Mouse (Mus musculus) embryonic fibroblast, embryonic 13.5 days (primary cell): ENCODE results near the gene Polm. TPM values are rescaled to one million over a fixed set of nuclear protein-coding genes. Genes with fewer than 3 reads are reported as not detected.

Experiments used
- H3K27ac ChIP-seq: 2 replicates; pipeline ENCODE4 v1.5.1; 2012; ENCODE audit warnings: low read length, control low read depth, inconsistent platforms; ENCODE audit not compliant: insufficient read depth
- H3K4me1 ChIP-seq: 2 replicates; pipeline ENCODE4 v1.6.1; 2011; ENCODE audit warnings: low read length; ENCODE audit not compliant: control insufficient read depth, insufficient read depth
- H3K4me3 ChIP-seq: 2 replicates; pipeline ENCODE4 v1.5.1; 2011; ENCODE audit warnings: mild to moderate bottlenecking, control low read depth, low read length; ENCODE audit not compliant: insufficient read depth
- CTCF ChIP-seq: IDR thresholded peaks from 2 replicates; pipeline ENCODE4 v1.5.1; 2011; ENCODE audit warnings: mild to moderate bottlenecking, control low read depth, low read length, moderate library complexity, borderline replicate concordance; ENCODE audit not compliant: insufficient read depth
- POLR2A ChIP-seq: IDR thresholded peaks from 2 replicates; pipeline ENCODE4 v1.6.1; 2011; ENCODE audit warnings: low read depth, mild to moderate bottlenecking, control low read depth, low read length, moderate library complexity
- polyA plus RNA-seq: library from polyadenylated mRNA; stranded (reverse); fragments of >200 nt; gene quantifications from 2 replicates; pipeline ENCODE4 v1.2.4, GENCODE M21; 2011; ENCODE audit warnings: low read depth; ENCODE audit not compliant: missing spikeins, insufficient read length

The Polm gene
- polyA plus RNA-seq, 1 experiment: 9.9 TPM

DNA sequence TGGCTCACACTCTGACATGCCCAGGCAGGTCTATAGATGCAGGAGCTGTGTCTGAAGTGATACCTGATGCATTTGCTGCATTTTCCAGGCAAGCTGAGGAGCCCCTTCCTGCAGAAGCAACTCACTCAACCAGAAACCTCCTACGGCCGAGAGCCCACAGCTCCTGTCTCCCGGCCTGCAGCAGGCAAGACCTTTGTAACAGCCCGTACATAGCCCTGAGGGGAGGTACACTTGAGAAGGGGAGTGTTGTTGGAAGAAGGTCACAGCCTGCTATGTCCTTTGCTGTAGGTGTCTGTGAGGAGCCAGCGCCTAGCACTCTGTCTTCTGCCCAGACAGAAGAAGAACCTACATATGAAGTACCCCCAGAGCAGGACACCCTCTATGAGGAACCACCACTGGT is 39.9 kb downstream of the Polm start:
- TF ChIP-seq POLR2A (no peak), CTCF (no peak)
- 0 out of 2 replicates have a peak, but pooled peaks cover 7% of the 10 kb centered on the region for H3K4me1 ChIP-seq
- no peak overlapping the region for H3K27ac ChIP-seq
- H3K4me3 ChIP-seq: no peak overlapping the region

DNA sequence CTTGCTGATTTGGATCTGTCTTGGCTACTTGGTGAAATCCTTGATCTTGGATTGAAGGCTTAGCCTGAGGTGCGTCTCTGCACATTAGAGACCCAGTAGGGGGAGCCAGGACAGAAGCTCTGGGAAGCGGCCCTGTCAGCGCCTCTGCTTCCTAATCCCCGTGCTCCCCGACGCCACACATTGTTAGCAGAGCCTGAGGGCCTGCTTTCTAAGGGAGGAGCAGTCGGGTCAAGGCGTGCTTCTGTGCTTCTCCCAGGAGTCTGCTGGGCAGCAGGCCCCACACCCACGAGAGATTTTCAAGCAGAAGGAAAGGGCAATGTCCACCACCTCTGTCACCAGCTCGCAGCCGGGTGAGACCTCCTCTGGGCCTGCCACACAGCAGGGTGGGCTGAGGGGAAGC is 40.4 kb downstream of the Polm start:
- TF ChIP-seq CTCF (no peak), POLR2A (no peak)
- Histone ChIP-seq H3K4me3 (no peak overlapping the region), H3K27ac (no peak overlapping the region), H3K4me1 (0 out of 2 replicates have a peak, but pooled peaks cover 7% of the 10 kb centered on the region)

DNA sequence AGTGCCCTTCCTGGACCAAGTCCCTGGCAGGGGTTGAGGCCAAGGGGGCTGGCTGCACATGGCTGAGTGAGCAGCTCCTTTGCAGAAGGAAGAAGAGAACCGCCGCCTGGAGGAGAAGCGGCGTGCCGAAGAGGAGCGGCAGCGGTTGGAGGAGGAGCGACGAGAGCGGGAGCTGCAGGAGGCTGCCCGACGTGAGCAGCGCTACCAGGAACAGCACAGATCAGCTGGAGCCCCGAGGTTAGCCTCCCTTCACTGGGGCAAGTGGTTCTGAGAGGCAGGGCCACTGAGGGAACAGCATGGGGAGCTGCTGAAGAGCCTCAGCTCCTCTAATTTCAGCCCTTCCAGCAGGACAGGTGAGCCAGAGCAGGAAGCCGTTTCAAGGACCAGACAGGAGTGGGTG is 40.9 kb downstream of the Polm start:
- TF ChIP-seq POLR2A: no peak
- no peak for TF ChIP-seq CTCF
- no peak overlapping the region for H3K27ac ChIP-seq
- H3K4me3 ChIP-seq: no peak overlapping the region
- 0 out of 2 replicates have a peak, but pooled peaks cover 7% of the 10 kb centered on the region for H3K4me1 ChIP-seq

DNA sequence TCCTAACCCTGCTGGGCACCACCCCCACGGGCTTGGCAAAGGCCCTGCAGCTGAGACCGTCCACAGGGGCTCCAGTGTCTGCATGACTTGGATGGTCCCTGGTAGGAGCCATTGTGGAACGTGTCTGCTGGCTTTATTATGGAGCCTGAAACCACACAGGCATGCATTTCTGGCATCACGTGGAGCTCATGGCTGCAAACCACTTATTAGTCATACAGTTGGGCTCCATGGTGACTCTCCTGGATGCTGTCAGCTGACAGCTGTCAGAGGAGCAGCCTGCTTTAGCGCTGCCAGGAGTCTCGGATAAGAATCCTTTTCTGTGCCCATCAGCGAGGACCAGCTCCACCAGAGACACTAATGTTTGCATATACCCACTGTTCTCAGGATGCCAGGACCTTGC is 42.1 kb downstream of the Polm start:
- Histone ChIP-seq H3K4me1 (0 out of 2 replicates have a peak, but pooled peaks cover 7% of the 10 kb centered on the region), H3K27ac (peak overlapping the region; percentile 49), H3K4me3 (no peak overlapping the region)
- TF ChIP-seq CTCF: no peak
- TF ChIP-seq POLR2A: no peak

DNA sequence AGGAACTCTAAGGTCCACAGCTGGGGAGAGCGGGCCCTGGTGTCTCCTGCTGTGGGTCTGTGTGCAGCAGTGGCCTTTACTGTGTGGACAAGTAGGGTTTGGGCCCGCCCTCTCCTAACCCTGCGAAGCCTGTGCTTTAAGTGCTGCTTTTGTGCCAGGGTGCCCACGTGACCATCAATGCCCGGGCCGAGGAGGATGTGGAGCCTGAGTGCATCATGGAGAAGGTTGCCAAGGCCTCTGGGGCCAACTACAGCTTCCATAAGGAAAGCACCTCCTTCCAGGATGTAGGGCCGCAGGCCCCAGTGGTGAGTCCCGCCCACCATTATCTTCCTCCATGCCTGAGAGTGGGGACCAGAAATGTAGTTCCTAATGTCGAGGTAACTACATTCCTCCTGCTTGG is 42.5 kb downstream of the Polm start:
- no peak overlapping the region for H3K4me3 ChIP-seq
- TF ChIP-seq POLR2A: no peak
- H3K27ac ChIP-seq: peak overlapping the region; percentile 49
- 0 out of 2 replicates have a peak, but pooled peaks cover 7% of the 10 kb centered on the region for H3K4me1 ChIP-seq

DNA sequence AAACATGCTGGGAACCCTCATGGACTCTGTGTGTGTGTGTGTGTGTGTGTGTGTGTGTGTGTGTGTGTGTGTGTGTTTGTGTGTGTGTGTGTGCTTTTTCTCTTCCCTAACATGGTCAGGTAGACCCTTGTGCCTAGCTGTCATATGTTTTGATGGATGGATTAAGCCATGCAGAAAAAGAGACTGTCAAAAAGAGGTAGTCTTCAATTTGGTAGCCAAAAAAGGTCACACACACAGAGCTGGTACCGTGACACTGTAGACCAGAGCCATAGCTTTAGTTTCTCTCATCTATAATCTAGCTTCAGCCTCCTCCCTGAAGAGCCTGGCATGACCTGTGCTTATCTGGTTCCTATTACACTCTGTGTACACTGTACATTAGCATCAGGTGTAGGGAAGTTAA is 47.4 kb downstream of the Polm start:
- H3K4me3 ChIP-seq: no peak overlapping the region
- TF ChIP-seq CTCF (no peak), POLR2A (no peak)
- H3K27ac ChIP-seq: no peak overlapping the region
- peaks cover 14% of the 10 kb centered on the region for H3K4me1 ChIP-seq

DNA sequence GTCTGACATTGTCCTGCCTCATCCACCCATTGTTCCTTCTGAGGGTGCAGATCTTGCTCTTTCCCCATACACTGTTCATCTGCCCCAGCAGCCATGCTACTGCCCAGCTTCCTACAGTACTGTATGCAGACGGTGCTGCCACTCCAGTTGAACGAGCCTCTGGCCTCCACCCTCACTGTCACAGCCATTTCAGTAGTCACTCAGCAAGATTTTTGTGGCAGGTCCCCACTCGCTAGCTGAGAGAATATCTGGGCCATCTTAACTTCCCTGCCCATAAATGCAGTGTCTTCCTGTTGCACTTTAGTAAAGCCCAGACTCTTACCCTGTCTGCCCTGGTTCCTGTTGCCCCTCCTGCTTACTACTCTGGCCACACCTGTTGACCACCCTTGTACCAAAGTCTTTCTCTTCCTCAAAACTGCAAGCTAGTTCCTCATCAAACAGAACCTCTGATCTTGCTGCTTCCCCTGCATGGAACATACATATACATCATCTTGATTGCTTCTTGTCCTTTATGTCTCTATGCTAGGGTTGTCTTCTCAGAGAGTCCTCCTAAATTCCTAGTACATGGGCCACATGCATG is 48.0 kb downstream of the Polm start:
- Histone ChIP-seq H3K27ac (no peak overlapping the region), H3K4me1 (peaks cover 9% of the 10 kb centered on the region), H3K4me3 (peak overlapping the region; percentile 81; the same call in 1 of the 2 replicates)
- TF ChIP-seq POLR2A (no peak), CTCF (no peak)

DNA sequence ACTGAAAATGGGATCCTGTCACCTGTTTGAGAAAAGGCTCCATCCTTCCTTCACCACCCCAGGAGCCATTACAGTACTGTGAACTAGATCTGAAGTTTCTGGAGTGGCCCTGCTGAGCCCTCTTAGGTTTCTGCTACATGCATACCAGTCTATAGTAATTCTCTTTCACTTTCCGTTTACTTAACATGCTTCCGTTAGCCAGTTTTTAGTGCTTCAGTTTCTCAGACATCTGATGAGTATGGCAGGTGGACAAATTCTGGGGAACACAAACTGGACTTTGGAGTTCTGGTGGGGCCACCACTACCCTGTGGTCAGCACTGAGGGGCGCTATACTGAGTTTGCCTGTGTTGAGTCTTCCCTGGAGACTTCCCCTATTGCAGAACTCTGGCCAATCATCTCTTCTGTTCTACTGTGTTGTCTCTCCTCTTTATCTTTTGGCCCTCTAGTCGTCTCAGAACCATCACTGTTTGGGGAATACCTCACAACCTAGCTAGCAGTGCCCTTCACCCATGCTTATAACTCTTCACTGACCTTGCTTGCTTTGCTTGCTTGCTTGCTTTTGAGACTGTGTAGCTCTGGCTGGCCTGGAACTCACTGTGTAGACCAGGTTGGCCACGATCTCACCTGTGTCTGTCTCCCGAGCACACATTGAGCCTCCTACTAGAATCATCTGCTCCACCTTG is 48.6 kb downstream of the Polm start:
- Histone ChIP-seq H3K27ac (peak overlapping the region; percentile 10; the same call in 1 of the 2 replicates), H3K4me1 (peaks cover 9% of the 10 kb centered on the region), H3K4me3 (peak overlapping the region; percentile 81)
- TF ChIP-seq CTCF: no peak
- no peak for TF ChIP-seq POLR2A

DNA sequence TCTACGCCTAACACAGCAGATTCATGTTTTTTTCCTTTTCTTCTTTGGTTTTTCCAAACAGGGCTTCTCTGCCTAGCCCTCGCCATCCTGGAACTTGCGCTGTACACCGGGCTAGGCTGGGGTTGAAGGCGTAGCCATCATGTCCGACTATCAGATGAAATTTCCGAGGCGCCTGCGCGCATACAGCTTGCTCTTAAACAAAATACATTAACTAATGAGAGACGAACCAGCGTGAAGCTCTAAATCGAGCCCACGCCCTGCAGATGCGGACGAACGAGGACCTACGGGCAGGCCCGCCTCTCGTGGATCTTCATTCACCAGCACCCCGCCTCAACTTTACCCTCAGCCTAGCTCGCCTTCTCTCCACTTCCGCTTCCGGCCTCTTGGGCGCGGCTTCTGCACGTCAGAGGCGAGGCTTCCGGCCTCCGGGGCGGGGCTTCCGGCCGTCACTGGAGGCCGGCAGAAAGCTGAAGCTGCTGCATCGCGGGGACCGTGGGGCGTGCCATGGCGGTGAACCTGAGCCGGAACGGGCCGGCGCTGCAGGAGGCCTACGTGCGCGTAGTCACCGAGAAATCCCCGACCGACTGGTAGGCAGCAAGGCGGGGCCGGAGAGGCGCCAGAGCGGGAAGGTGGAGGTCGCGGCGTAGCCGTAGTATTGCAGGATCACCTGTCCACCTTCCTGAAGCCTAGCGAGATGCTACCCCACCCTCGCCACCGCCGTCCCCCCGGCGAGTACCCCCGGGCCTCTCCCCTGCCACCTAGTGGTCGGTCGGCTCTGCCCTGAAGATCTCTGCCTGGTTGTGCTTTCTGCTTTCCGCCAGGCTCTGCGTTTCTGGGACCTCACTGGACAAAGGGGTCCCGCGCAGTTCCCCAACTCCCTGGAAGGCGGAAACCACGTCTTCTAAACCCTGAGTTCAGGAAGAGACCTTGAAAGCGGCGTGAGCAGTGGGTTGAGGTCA is 49.5 kb downstream of the Polm start, which contains the start of gene Dbnl:
Gene Dbnl (plus strand): TSS at position 433 of the 959 bp plus-strand sequence.
- Histone ChIP-seq H3K27ac (peak within 1 kb of the TSS; percentile 83), H3K4me1 (peaks cover 9% of the 10 kb centered on the region), H3K4me3 (peak within 1 kb of the TSS; percentile 81)
- peak; percentile 96 for TF ChIP-seq POLR2A
- TF ChIP-seq CTCF: peak; percentile 72

DNA sequence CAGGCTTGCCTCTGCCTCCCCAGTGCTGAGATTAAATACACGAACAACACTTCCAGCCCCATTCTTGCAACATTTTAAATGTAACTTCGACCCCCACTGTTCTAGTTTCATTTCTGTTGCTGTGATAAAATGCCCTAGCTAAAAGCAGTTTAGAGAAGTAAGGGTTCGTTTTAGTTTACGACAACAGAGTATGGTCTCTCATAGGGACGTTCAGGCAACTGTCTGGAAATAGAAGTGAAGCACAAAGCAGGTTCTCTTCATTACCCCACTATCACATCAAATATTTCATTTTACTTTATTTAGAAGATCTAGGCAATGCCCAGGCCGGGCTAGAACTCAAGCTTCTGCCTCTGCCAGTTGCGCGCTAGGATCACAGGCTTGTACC is 50.2 kb downstream of the Polm start:
- peaks cover 9% of the 10 kb centered on the region for H3K4me1 ChIP-seq
- TF ChIP-seq POLR2A: no peak; the same call in 1 of the 2 replicates
- no peak for TF ChIP-seq CTCF
- H3K4me3 ChIP-seq: peak overlapping the region; percentile 77
- peak overlapping the region; percentile 83 for H3K27ac ChIP-seq
